Mouse (Mus musculus) G1E (cell line): ENCODE results near the gene Scn1b. TPM values are rescaled to one million over a fixed set of nuclear protein-coding genes. Genes with fewer than 3 reads are reported as not detected.

Experiments used
- ATAC-seq: 2 replicates; pipeline ENCODE4 v1.8.0; 2016; ENCODE audit warnings: mild to moderate bottlenecking; ENCODE audit not compliant: insufficient number of reproducible peaks, poor library complexity, low FRiP score, severe bottlenecking; ENCODE audit errors: extremely low read depth
- DNase-seq: peaks from one replicate; pipeline ENCODE4 v3.0.0; 2012; ENCODE audit warnings: low spot score
- H3K27me3 ChIP-seq: 2 replicates; pipeline ENCODE4 v1.6.1; 2012; ENCODE audit warnings: mild to moderate bottlenecking, low read length, inconsistent platforms; ENCODE audit not compliant: insufficient read depth
- H3K36me3 ChIP-seq: replicated peaks from 2 replicates; pipeline ENCODE3; 2012; ENCODE audit warnings: mild to moderate bottlenecking, inconsistent platforms
- H3K4me1 ChIP-seq: 2 replicates; pipeline ENCODE4 v1.6.1; 2012; ENCODE audit warnings: low read depth, low read length, inconsistent platforms, mixed read lengths; ENCODE audit not compliant: insufficient read depth
- H3K4me3 ChIP-seq: 2 replicates; pipeline ENCODE4 v1.5.1; 2012; ENCODE audit warnings: low read depth, mild to moderate bottlenecking, inconsistent platforms, low read length, moderate library complexity, mixed read lengths
- H3K9me3 ChIP-seq: replicated peaks from 2 replicates; pipeline ENCODE4 v1.6.1; 2012; ENCODE audit warnings: inconsistent platforms
- CTCF ChIP-seq: IDR thresholded peaks from 2 replicates; pipeline ENCODE4 v1.5.1; 2012; ENCODE audit warnings: low read depth, low read length, inconsistent platforms, mixed read lengths
- GATA1 ChIP-seq: IDR thresholded peaks from 2 replicates; pipeline ENCODE4 v1.6.1; 2012; ENCODE audit warnings: borderline replicate concordance, low read length, inconsistent platforms, mixed read lengths
- GATA2 ChIP-seq: IDR thresholded peaks from 2 replicates; pipeline ENCODE4 v1.6.1; 2012; ENCODE audit warnings: low read depth, low read length, inconsistent platforms, borderline replicate concordance
- POLR2AphosphoS5 ChIP-seq: IDR thresholded peaks from 2 replicates; pipeline ENCODE4 v1.6.1; 2012; ENCODE audit warnings: low read depth, low read length, inconsistent platforms; ENCODE audit not compliant: insufficient replicate concordance
- TAL1 ChIP-seq: conservative IDR thresholded peaks from 2 replicates; pipeline ENCODE4 v1.6.1; 2012; ENCODE audit warnings: low read depth, low read length, inconsistent platforms, mixed read lengths
- polyA plus RNA-seq: library from polyadenylated mRNA; stranded (reverse); fragments of >175 nt; gene quantifications from 2 replicates; pipeline ENCODE4 v1.2.3, GENCODE M21; 2012
- total RNA-seq, 2 experiments: library from RNA; stranded (forward) in 1 of 2; stranded (reverse) in 1 of 2; fragments of 200-1000 nt in 1 of 2; fragments of >200 nt in 1 of 2; fragmentation: Nextera tagmentation in 1 of 2; gene quantifications; 2 replicates each; pipeline ENCODE4 v1.2.3; 2014 to 2017

The Scn1b gene
- total and polyA plus RNA-seq, 3 experiments: not detected

GRCm38 (mm10) chr7:31096892-31097564, 29.8 kb downstream of the Scn1b start:
- Histone ChIP-seq H3K4me3 (no peak overlapping the region), H3K4me1 (no peaks in the 10 kb centered on the region), H3K9me3 (peaks cover 21% of the 10 kb centered on the region), H3K27me3 (no peaks in the 10 kb centered on the region), H3K36me3 (no peaks in the 10 kb centered on the region)
- TF ChIP-seq POLR2AphosphoS5: no peak
- no peak for TF ChIP-seq TAL1
- no peak for TF ChIP-seq GATA1
- TF ChIP-seq GATA2: no peak
- no peak for TF ChIP-seq CTCF
- DNase-seq: no peak
- no peak for ATAC-seq

GRCm38 (mm10) chr7:31094774-31095501, 31.9 kb downstream of the Scn1b start:
- no peaks in the 10 kb centered on the region for H3K36me3 ChIP-seq
- DNase-seq (no peak), ATAC-seq (no peak)
- no peak overlapping the region for H3K4me3 ChIP-seq
- H3K4me1 ChIP-seq: no peaks in the 10 kb centered on the region
- H3K9me3 ChIP-seq: peaks cover 21% of the 10 kb centered on the region
- TF ChIP-seq CTCF (no peak), GATA1 (no peak), GATA2 (no peak), POLR2AphosphoS5 (no peak), TAL1 (no peak)
- H3K27me3 ChIP-seq: no peaks in the 10 kb centered on the region

- DNase-seq (no peak), ATAC-seq (no peak)
- no peaks in the 10 kb centered on the region for H3K36me3 ChIP-seq
- H3K27me3 ChIP-seq: no peaks in the 10 kb centered on the region
- H3K9me3 ChIP-seq: peaks cover 18% of the 10 kb centered on the region
- TF ChIP-seq CTCF (no peak), GATA2 (no peak), TAL1 (no peak), POLR2AphosphoS5 (no peak), GATA1 (no peak)
- no peak overlapping the region for H3K4me3 ChIP-seq
- no peaks in the 10 kb centered on the region for H3K4me1 ChIP-seq
Measured at GRCm38 (mm10) chr7:31089721-31090120, 37.1 kb downstream of the Scn1b start.

DNA sequence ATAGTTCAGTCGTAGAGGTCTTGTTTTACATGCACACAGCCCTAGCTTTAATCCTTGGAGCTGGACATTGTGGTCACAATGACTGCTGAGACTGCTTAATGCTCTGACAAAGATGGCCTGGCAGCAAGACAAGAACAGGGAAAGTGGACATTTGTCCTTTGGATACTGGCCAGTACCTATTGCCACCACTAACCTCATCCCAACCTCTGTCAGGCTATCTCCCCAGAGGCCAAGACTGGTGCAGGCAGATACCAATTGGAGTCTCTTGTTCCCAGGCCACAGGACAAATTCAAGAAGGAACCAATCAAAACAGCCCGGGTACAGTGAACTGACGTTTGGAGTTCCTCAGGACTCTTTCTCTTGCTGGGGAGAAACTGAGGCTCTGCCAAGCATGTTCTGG, 38.6 kb downstream of the Scn1b start:
- Histone ChIP-seq H3K4me1 (no peaks in the 10 kb centered on the region), H3K4me3 (no peak overlapping the region), H3K27me3 (no peaks in the 10 kb centered on the region), H3K9me3 (peaks cover 19% of the 10 kb centered on the region), H3K36me3 (no peaks in the 10 kb centered on the region)
- DNase-seq: no peak
- TF ChIP-seq TAL1: no peak
- no peak for TF ChIP-seq GATA2
- TF ChIP-seq POLR2AphosphoS5: no peak
- TF ChIP-seq CTCF: no peak
- no peak for TF ChIP-seq GATA1
- no peak for ATAC-seq

- ATAC-seq (no peak), DNase-seq (no peak)
- TF ChIP-seq GATA1: no peak
- no peak for TF ChIP-seq CTCF
- no peak for TF ChIP-seq POLR2AphosphoS5
Measured at GRCm38 (mm10) chr7:31087262-31087661, 39.5 kb downstream of the Scn1b start.

DNA sequence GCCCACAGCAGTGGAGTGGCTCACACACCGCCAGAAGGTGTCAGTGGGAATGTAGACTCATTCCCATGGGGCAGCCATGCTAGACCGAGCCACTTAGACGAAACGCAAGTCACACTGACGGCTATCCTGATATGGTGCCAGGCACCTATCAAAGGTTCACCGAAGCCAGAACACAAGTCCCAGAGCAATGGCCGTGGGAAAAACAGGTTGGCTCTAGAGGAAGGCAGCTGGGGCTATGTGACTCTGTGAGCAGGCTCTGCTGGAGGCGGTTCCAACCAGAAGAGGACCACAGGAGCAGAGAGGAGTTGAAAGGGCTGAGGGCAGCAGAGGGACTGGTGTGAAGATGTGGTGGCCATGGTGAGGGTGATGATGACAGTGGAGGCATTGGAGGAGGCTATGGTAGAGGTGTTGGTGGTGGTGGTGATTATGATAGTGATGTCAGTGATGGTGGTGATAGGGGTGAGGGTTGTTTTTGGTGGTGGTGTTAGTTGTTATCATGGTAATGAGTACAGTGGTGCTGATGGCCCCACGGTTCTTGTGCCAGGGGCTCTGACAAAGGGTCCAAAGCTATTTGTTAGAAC, 40.5 kb downstream of the Scn1b start:
- no peak for ATAC-seq

More at GRCm38 (mm10) chr7:31087262-31087661, 39.5 kb downstream of the Scn1b start:
- peaks cover 20% of the 10 kb centered on the region for H3K9me3 ChIP-seq
- no peaks in the 10 kb centered on the region; the same call in 1 of the 2 replicates for H3K27me3 ChIP-seq
- H3K36me3 ChIP-seq: no peaks in the 10 kb centered on the region
- no peak overlapping the region for H3K4me3 ChIP-seq
- no peaks in the 10 kb centered on the region for H3K4me1 ChIP-seq

More for the DNA sequence above, 40.5 kb downstream of the Scn1b start:
- Histone ChIP-seq H3K4me1 (no peaks in the 10 kb centered on the region), H3K27me3 (no peaks in the 10 kb centered on the region; the same call in 1 of the 2 replicates), H3K4me3 (no peak overlapping the region), H3K9me3 (peaks cover 20% of the 10 kb centered on the region), H3K36me3 (no peaks in the 10 kb centered on the region)
- TF ChIP-seq POLR2AphosphoS5 (no peak), GATA2 (no peak), TAL1 (no peak), GATA1 (no peak), CTCF (no peak)
- DNase-seq: no peak
